ENCODE assay signal across 9 mouse cellular contexts in genomic region chr11:108961651-108962065, GRCm38 (mm10). TPM values are rescaled to one million over a fixed set of nuclear protein-coding genes. Genes with fewer than 3 reads are reported as not detected.
DNase-seq lines count a peak whose midpoint lies in the region; ATAC-seq lines count a peak whose summit lies in the region.
"Had no signal": no experiment of that assay in that cellular context is flagged by ENCODE, and none has a peak within 500 bp of the region (broad histone marks: within the 10 kb centered on the region; RNA-seq: fewer than 3 reads in every experiment).

No protein-coding gene starts in this region.

- peak; percentile 63; the same call in 1 of the 2 replicates for ATAC-seq in lung, embryonic 15.5 days (ENCODE audit: borderline replicate concordance, extremely low read depth, low FRiP score, low TSS enrichment)
- ATAC-seq in megakaryocyte, adult 5-6 weeks (ENCODE audit: poor library complexity, severe bottlenecking), result no peak

- WGBS in lung, embryonic 15.5 days, result 2% methylated on average over 11 of the region's 11 CpGs
- WGBS in hindbrain, embryonic 10.5 days, result 3% methylated on average over 11 of the region's 11 CpGs

- no peaks in the 10 kb centered on the region for H3K27me3 ChIP-seq in lung, embryonic 15.5 days
- 0 out of 2 replicates have a peak, but pooled peaks cover 5% of the 10 kb centered on the region for H3K27me3 ChIP-seq in hindbrain, embryonic 10.5 days (ENCODE audit: insufficient read depth, poor library complexity, severe bottlenecking)

- H3K9ac ChIP-seq in lung, embryonic 15.5 days, result no peak overlapping the region

- DNase-seq in lung, adult 18-20 months, result no peak
- peak; percentile 35 for DNase-seq in hindbrain, embryonic 10.5 days (ENCODE audit: low spot score)
- DNase-seq in lung, postnatal 14 days, result peak; percentile 31
- peak; percentile 17 for DNase-seq in yolk sac, embryonic 10.5 days (ENCODE audit: low spot score)
- no peak for DNase-seq in ovary, postnatal 36 days (ENCODE audit: low spot score)
- no peak for DNase-seq in kidney, postnatal 25 days
- DNase-seq: cerebellum, adult 2 months had no signal

- H3K4me3 ChIP-seq in lung, embryonic 15.5 days, result no peak overlapping the region
- peak overlapping the region; percentile 18; the same call in 1 of the 2 replicates for H3K4me3 ChIP-seq in hindbrain, embryonic 10.5 days

- peak overlapping the region; percentile 31; the same call in 1 of the 2 replicates for H3K4me2 ChIP-seq in lung, embryonic 15.5 days

- no peaks in the 10 kb centered on the region for H3K36me3 ChIP-seq in lung, embryonic 15.5 days
- no peaks in the 10 kb centered on the region for H3K36me3 ChIP-seq in hindbrain, embryonic 10.5 days

- peaks cover 21% of the 10 kb centered on the region for H3K4me1 ChIP-seq in lung, embryonic 15.5 days
- peaks cover 39% of the 10 kb centered on the region for H3K4me1 ChIP-seq in hindbrain, embryonic 10.5 days (replicated peaks)

- no peaks in the 10 kb centered on the region for H3K9me3 ChIP-seq in lung, embryonic 15.5 days
- H3K9me3 ChIP-seq in hindbrain, embryonic 10.5 days, result no peaks in the 10 kb centered on the region

- H3K27ac ChIP-seq in lung, embryonic 15.5 days, result peak overlapping the region; percentile 63
- peak overlapping the region; percentile 70 for H3K27ac ChIP-seq in hindbrain, embryonic 10.5 days

RNA-seq across cellular contexts. Expression of gene Axin2, which starts 41.5 kb away (rescaled TPM):
- 8.4 TPM in 2 replicates for polyA plus RNA-seq in lung, embryonic 15.5 days (2015; fragmentation: Nextera tagmentation; extraction: Ambion mirVana)
- 18.0 and 19.8 TPM in 2 replicates for polyA plus RNA-seq in hindbrain, embryonic 10.5 days (2016; fragmentation: Nextera tagmentation; extraction: Ambion mirVana)
- total RNA-seq in megakaryocyte, adult 5-6 weeks (2015), result 1.8 and 3.1 TPM in 2 replicates
- 1.3 and 1.5 TPM in 2 replicates for total RNA-seq in megakaryocyte, adult 5-6 weeks (2017)

Comparison
In these comparisons a context has a peak if more than half of its experiments do, and no peak if none do; other contexts are left out.
1. DNase-seq: peak in hindbrain, embryonic 10.5 days (single experiment), lung, postnatal 14 days (single experiment) and yolk sac, embryonic 10.5 days (single experiment); none in lung, adult 18-20 months (0 of 2), ovary, postnatal 36 days (single experiment) and kidney, postnatal 25 days (0 of 2).